Mouse (Mus musculus) kidney, embryonic 15.5 days (tissue): ENCODE data around the gene Mpp4. TPM values are rescaled to one million over a fixed set of nuclear protein-coding genes. Genes with fewer than 3 reads are reported as not detected.

ENCODE experiments used
- ATAC-seq: fragments of 200-750 bp; cut with Nextera tagmentation; replicated peaks from 2 replicates; pipeline ENCODE4 v1.8.0; 2017; ENCODE audit warnings: moderate TSS enrichment; ENCODE audit not compliant: low FRiP score
- H3K27ac ChIP-seq: fragments of 300-500 bp; sonication (generic); 2 replicates; pipeline ENCODE4 v1.5.1; 2015; ENCODE audit warnings: mild to moderate bottlenecking, inconsistent platforms
- H3K27me3 ChIP-seq: fragments of 300-500 bp; sonication (generic); 2 replicates; pipeline ENCODE4 v1.6.1; 2015; ENCODE audit warnings: inconsistent platforms
- H3K36me3 ChIP-seq: fragments of 300-500 bp; sonication (generic); 2 replicates; pipeline ENCODE4 v1.6.1; 2015; ENCODE audit warnings: inconsistent platforms
- H3K4me1 ChIP-seq: fragments of 300-500 bp; sonication (generic); 2 replicates; pipeline ENCODE4 v1.6.1; 2015; ENCODE audit warnings: inconsistent platforms
- H3K4me2 ChIP-seq: fragments of 300-500 bp; sonication (generic); 2 replicates; pipeline ENCODE4 v1.6.1; 2015; ENCODE audit warnings: moderate library complexity, mild to moderate bottlenecking, inconsistent platforms
- H3K4me3 ChIP-seq: fragments of 300-500 bp; sonication (generic); replicated peaks from 2 replicates; pipeline ENCODE4 v1.5.1; 2015; ENCODE audit warnings: mild to moderate bottlenecking, inconsistent platforms
- H3K9ac ChIP-seq: fragments of 300-500 bp; sonication (generic); 2 replicates; pipeline ENCODE4 v1.6.1; 2015; ENCODE audit warnings: mild to moderate bottlenecking, inconsistent platforms
- H3K9me3 ChIP-seq: fragments of 300-500 bp; sonication (generic); replicated peaks from 2 replicates; pipeline ENCODE4 v1.6.1; 2016; ENCODE audit warnings: inconsistent platforms
- WGBS: fragments of 180-500 bp; shearing (Covaris S2); methylation state at CpG from one replicate; pipeline ENCODE4 v1.1.7; 2015; ENCODE audit warnings: mixed read lengths; 5-methylcytosine and 5-hydroxymethylcytosine counted together
- polyA plus RNA-seq: library from polyadenylated mRNA; unstranded; fragments of >200 nt; fragmentation: Nextera tagmentation; extraction: Ambion mirVana; gene quantifications from 2 replicates; pipeline ENCODE4 v1.2.1, GENCODE M21; 2015

Mpp4 gene
- polyA plus RNA-seq, 1 experiment from 2014 or later: 0.35 TPM

DNA sequence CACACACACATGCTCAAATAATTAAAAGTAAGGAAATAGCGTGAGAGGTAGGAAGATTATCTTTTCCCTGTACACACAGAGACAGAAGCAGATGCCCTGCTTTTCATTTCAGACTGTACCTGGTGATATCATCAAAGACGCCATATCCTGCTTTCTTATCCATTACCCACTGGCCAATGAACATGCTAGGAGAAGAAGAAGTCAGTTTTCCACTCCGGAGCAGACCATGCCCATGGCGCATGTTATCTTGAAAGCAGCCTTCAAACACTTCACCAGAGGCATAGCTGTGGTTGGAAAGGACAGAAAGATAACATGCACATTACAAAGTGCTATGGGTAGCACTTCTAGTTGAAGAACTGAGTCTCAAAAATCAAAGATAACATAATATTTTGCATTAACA, 19.9 kb upstream of the Mpp4 start:
- whole genome bisulfite sequencing: 90% methylated on average over 4 of the region's 4 CpGs

DNA sequence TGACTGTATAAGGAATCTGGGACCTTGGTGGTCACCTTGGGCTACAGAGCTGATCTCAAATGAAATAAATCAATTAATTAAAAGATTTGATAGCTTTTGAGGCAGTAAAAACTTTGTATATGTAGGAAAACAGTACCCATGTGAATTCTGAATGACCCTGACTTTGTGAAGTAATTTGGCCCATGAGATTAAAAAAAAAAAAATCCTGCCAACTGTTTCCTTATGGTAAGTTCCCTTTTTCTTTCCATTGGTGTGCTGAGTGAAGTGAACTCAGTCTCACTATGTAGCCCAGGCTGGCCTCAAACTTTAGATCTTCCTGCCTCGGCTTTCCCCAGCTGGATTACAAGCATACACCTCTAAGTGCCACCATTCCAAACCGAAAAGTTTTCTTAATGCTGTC, 19.2 kb upstream of the Mpp4 start:
- no peaks in the 10 kb centered on the region for H3K4me1 ChIP-seq
- no peak overlapping the region for H3K4me2 ChIP-seq
- ATAC-seq: no peak
- WGBS: 93% methylated on average over 2 of the region's 2 CpGs
- no peak overlapping the region for H3K4me3 ChIP-seq
- no peak overlapping the region for H3K27ac ChIP-seq
- no peaks in the 10 kb centered on the region for H3K9me3 ChIP-seq
- no peak overlapping the region for H3K9ac ChIP-seq
- H3K36me3 ChIP-seq: peaks cover 60% of the 10 kb centered on the region
- no peaks in the 10 kb centered on the region for H3K27me3 ChIP-seq

More for the DNA sequence above, 19.9 kb upstream of the Mpp4 start:
- no peaks in the 10 kb centered on the region for H3K27me3 ChIP-seq
- H3K27ac ChIP-seq: no peak overlapping the region
- H3K4me3 ChIP-seq: no peak overlapping the region
- no peaks in the 10 kb centered on the region for H3K4me1 ChIP-seq
- ATAC-seq: no peak
- no peak overlapping the region for H3K9ac ChIP-seq
- no peak overlapping the region for H3K4me2 ChIP-seq
- peaks cover 54% of the 10 kb centered on the region for H3K36me3 ChIP-seq
- H3K9me3 ChIP-seq: no peaks in the 10 kb centered on the region

DNA sequence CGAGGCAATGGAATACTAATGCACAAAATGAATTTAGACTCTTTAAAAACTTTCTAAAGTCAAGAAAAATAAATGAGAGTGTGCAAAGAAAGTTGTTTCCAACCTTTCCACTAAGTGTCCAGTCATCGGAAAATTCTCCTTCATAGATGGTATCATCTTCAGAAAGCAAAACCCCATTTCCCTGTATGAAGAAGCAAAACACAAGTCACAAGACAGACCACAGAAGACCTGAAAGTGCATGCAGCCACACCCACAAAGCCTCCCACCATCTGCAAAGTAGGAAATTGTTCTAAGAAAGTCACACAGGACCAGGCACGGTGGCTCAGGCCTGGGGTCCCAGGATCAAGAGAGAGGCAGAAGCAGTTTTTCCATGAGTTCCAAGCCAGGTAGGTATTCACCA, 16.8 kb upstream of the Mpp4 start:
- Histone ChIP-seq H3K36me3 (peaks cover 64% of the 10 kb centered on the region), H3K4me1 (no peaks in the 10 kb centered on the region), H3K9me3 (no peaks in the 10 kb centered on the region), H3K27me3 (no peaks in the 10 kb centered on the region), H3K9ac (no peak overlapping the region), H3K4me3 (no peak overlapping the region), H3K4me2 (no peak overlapping the region), H3K27ac (no peak overlapping the region)
- ATAC-seq: no peak
- 91% methylated on average over 3 of the region's 3 CpGs for WGBS

DNA sequence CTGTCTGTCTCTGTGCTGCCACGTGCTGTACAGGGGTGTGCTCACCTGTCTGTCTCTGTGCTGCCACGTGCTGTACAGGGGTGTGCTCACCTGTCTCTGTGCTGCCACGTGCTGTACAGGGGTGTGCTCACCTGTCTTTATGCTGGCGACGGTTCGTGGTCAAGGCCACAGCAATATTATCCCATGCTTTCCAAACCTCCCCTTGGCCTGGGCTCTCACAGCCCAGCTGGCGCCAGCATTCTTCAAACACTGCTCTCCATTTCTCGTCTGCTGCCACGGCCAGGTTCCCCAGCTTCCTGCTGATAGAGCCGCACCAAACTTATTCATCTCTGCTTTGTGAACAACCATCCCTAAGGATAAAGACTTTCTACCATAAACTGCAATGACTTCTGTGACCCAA, 15.2 kb upstream of the Mpp4 start:
- no peak overlapping the region for H3K4me2 ChIP-seq
- ATAC-seq: no peak
- 95% methylated on average over 10 of the region's 10 CpGs for WGBS
- no peak overlapping the region for H3K27ac ChIP-seq
- H3K27me3 ChIP-seq: no peaks in the 10 kb centered on the region
- no peak overlapping the region for H3K9ac ChIP-seq
- H3K4me3 ChIP-seq: no peak overlapping the region
- H3K36me3 ChIP-seq: peaks cover 66% of the 10 kb centered on the region
- H3K9me3 ChIP-seq: no peaks in the 10 kb centered on the region
- H3K4me1 ChIP-seq: no peaks in the 10 kb centered on the region

DNA sequence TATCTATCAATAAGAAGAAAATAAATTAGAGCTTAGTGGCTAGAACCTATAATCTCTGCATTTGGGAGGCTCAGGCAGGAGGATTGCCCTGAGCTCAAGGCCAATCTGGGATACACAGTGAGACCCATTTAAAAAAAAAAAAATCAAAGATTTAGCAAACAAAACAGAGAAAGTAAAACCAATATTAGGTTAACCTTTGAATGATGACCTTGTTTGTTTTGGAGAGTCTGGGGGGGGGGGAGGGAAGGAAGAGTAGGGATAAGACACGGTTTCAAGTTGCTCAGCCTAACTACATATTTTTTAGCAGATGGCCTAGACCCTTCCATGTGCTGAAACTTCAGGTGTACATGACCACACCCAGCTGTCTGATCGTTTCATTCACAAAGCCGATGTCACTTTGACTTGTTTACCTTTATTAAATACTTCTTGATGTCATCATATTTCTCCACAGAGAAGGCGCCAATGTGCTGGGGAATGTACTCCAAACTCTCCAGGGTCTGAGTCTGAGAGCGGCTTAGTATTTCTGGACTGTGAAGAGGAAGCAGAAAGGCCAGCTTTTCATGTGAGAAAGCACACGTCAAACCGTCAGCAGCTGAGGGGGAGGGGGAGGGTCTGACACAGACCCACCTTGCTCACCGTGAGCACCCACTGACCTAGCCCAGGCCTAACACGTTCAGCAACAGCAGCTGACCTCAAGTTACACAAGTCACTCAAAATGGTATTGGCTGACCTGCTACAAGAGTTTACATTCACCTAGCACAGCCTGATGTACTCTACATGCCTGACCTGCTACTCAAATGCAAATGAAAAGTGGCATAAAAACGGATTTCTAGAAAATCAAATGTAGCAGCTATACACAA, 11.6 kb upstream of the Mpp4 start:
- WGBS: 67% methylated on average over 10 of the region's 10 CpGs
- no peak overlapping the region for H3K4me2 ChIP-seq
- no peaks in the 10 kb centered on the region for H3K4me1 ChIP-seq
- H3K9ac ChIP-seq: no peak overlapping the region
- peaks cover 51% of the 10 kb centered on the region for H3K36me3 ChIP-seq
- H3K27me3 ChIP-seq: no peaks in the 10 kb centered on the region
- H3K4me3 ChIP-seq: no peak overlapping the region
- H3K27ac ChIP-seq: no peak overlapping the region
- H3K9me3 ChIP-seq: no peaks in the 10 kb centered on the region
- no peak for ATAC-seq

DNA sequence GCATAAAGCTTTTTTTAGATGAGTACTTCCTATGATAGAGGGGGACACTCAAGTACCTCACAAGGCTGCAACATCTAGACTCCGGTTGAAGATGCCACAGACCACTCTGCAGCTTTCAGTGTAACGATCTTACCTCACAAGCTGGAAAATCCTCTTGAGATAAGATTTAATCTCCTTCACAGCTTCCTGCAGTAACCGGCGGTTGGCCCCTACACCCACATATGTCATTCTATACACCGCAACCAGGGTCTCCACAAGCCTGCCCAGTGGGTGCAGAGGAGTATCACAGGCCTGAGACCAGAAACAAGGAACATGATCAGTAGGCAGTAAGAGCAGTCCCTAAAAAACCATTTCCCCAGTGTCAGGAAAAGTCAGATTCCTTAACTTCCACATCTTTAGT, 9.8 kb upstream of the Mpp4 start:
- Histone ChIP-seq H3K27me3 (no peaks in the 10 kb centered on the region), H3K36me3 (peaks cover 39% of the 10 kb centered on the region), H3K9me3 (no peaks in the 10 kb centered on the region), H3K4me2 (no peak overlapping the region), H3K27ac (no peak overlapping the region), H3K9ac (no peak overlapping the region), H3K4me3 (no peak overlapping the region), H3K4me1 (peaks cover 6% of the 10 kb centered on the region)
- ATAC-seq: no peak
- 76% methylated on average over 5 of the region's 5 CpGs for WGBS

DNA sequence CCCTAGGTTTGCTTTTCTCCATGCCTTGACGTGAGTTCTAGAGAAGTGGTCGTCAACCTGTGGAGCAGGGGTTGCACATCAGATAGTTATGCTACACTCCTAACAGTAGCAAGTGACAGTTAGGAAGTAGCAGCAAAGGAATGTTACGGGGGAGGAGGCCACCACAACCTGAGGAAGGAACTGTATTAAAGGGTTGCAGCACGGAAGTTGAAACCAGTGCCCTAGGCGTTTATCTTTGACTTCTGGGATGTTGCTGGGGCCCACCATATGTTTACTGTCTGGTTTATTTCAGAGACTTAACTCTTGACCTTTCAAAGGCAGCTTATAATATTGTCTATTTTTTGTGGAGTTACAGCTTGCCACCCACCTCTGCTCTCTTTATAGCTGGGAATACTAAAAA, 8.7 kb upstream of the Mpp4 start:
- no peak overlapping the region for H3K9ac ChIP-seq
- peaks cover 39% of the 10 kb centered on the region for H3K36me3 ChIP-seq
- H3K9me3 ChIP-seq: no peaks in the 10 kb centered on the region
- H3K4me1 ChIP-seq: peaks cover 9% of the 10 kb centered on the region
- 40% methylated on average over 5 of the region's 5 CpGs for WGBS
- peak overlapping the region; percentile 63 for H3K27ac ChIP-seq
- no peak overlapping the region for H3K4me2 ChIP-seq
- H3K4me3 ChIP-seq: no peak overlapping the region
- no peaks in the 10 kb centered on the region for H3K27me3 ChIP-seq
- ATAC-seq: 0 out of 2 replicates have a peak, but pooled peaks have one; percentile 18

DNA sequence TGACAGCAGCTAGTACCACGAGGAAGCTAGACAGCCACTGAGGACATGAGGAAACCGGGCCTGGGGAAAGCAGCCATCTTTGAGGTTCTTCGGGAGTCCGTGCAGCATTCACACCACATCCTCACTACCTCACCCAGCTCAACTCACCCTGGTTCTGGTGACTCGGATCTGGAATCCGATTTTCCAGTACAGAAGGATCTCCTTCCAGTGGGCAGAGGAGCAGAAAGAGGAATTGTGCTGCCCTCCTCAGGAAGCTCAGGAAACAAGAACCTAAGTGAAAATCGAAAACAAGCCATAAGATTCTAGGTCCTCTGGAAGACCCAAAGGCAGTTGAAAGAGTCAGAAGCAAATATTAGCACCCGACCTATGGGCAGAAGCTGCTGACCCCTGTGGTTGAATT, 7.1 kb upstream of the Mpp4 start:
- Histone ChIP-seq H3K9me3 (no peaks in the 10 kb centered on the region), H3K27ac (0 out of 2 replicates have a peak overlapping the region, but pooled peaks have one; percentile 58), H3K27me3 (no peaks in the 10 kb centered on the region), H3K4me1 (peaks cover 10% of the 10 kb centered on the region), H3K9ac (no peak overlapping the region), H3K4me2 (no peak overlapping the region), H3K36me3 (peaks cover 43% of the 10 kb centered on the region), H3K4me3 (no peak overlapping the region)
- WGBS: 80% methylated on average over 8 of the region's 8 CpGs
- ATAC-seq: no peak

DNA sequence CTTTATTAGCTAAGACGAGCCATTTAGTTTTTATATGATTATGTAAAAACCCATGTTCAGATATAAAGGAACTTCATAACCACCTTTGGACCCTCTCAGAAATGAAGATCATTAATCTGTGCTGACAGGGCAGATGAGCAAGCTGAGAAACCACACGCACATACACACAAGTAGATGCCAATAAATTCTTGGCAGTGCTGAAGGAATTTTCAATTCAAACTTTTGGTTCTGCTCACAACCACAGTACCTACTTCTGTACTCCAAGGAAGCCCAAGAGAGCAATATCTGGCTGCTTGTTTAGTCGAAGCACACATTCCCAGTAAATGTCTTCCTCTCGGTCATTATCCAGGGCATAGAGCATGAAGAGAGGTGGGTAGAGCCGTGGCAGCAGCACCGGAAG, 6.4 kb upstream of the Mpp4 start:
- H3K9ac ChIP-seq: no peak overlapping the region
- peaks cover 10% of the 10 kb centered on the region for H3K4me1 ChIP-seq
- peak overlapping the region; percentile 58 for H3K27ac ChIP-seq
- H3K9me3 ChIP-seq: no peaks in the 10 kb centered on the region
- no peak overlapping the region for H3K4me3 ChIP-seq
- no peaks in the 10 kb centered on the region for H3K27me3 ChIP-seq
- ATAC-seq: no peak
- peaks cover 41% of the 10 kb centered on the region for H3K36me3 ChIP-seq
- H3K4me2 ChIP-seq: no peak overlapping the region
- 79% methylated on average over 6 of the region's 6 CpGs for WGBS

DNA sequence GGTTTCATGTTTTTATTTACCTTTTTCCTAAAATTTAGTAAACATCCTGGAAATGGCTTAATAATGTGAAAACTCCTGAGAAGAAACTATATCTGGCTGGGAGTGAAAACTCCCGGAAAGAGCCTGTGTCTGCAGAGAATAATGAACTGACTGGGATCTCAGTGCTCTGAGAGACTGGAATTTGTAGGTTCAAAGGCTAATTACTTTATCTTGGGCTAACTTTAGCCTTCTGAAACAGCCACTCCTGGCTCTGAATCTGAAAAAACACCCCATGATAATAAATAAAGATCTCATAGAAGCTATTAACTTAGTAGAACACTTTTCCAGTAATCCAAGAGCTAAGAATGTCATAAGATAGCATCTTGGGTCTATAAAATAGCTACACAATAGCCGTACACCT, 5.4 kb upstream of the Mpp4 start:
- Histone ChIP-seq H3K27me3 (no peaks in the 10 kb centered on the region), H3K4me1 (peaks cover 10% of the 10 kb centered on the region), H3K9ac (no peak overlapping the region), H3K4me3 (no peak overlapping the region), H3K36me3 (peaks cover 46% of the 10 kb centered on the region), H3K9me3 (no peaks in the 10 kb centered on the region), H3K27ac (peak overlapping the region; percentile 86), H3K4me2 (no peak overlapping the region)
- no peak for ATAC-seq
- 33% methylated on average over 2 of the region's 2 CpGs for WGBS

DNA sequence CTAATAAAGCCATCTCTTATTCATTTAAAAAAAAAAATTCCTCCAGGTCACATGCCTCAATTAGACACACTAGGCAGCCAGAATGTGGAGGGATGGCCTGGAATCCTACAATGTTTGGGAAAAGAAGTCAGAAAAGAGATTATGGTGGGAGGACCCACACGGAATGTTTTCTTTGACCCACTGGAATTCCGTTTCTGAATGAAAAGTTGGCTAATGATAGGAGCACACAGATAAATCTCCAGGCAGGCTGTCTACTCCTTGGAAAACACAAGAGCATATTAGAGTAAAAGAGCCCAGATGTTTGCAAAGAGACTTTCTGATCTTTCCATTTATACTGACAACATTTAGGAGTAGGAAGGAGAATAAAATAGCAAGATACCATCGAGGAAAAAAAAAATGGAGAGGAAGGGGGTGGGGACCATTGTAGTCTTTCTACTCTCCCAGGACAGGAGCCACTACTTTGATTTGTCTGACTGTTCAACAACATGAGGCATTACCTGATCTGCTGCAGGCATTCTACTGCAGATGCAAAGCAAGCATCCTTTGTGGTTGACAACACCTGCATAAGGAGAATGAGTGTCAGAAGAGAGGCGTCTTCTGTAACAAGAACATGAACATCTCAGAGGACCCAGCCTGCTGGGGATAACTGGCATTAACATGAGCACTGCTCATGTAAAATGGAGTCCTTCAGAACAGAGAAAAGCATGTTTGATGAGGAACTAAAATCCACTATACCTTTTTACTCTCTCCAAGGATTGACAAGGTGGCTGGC, 4.7 kb upstream of the Mpp4 start:
- Histone ChIP-seq H3K4me2 (no peak overlapping the region), H3K4me1 (peaks cover 10% of the 10 kb centered on the region), H3K9ac (no peak overlapping the region), H3K4me3 (no peak overlapping the region), H3K36me3 (peaks cover 46% of the 10 kb centered on the region), H3K27me3 (no peaks in the 10 kb centered on the region), H3K27ac (peak overlapping the region; percentile 86), H3K9me3 (no peaks in the 10 kb centered on the region)
- WGBS: 56% methylated on average over 4 of the region's 4 CpGs
- ATAC-seq: 0 out of 2 replicates have a peak, but pooled peaks have one; percentile 52

DNA sequence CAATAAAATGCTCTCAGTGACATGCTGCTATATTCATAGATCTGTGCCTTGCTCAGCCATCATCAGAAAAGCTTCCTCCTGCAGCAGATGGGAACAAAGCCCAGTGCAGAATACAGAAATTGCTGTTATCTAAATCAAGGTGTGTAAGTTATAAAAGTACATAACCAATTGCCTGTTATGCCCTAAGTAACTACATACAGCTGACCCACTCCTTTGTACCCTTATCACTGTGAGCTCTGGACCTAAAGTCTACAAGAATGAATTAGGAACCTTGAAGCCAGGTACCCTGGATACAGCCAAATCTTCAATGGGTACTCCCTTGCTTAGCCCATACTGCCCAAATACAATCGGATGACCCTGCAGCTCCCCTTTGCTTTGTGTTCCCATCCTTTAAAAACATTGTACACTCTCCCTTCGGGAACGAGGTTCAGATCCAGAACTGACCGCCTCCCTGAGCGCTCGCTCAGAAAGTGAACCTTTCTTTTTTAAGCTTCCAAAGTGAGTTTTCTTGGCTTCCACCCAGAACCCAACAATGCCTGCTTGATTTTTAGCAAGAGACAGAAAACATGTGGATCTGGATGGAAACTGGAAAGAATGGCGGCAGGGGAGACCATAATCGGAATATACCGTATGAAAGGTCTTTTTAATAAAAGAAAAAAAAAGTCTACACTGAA, 3.2 kb upstream of the Mpp4 start:
- H3K36me3 ChIP-seq: peaks cover 46% of the 10 kb centered on the region
- H3K4me1 ChIP-seq: peaks cover 10% of the 10 kb centered on the region
- ATAC-seq: no peak
- peak overlapping the region; percentile 77; the same call in 1 of the 2 replicates for H3K27ac ChIP-seq
- H3K27me3 ChIP-seq: no peaks in the 10 kb centered on the region
- no peak overlapping the region for H3K9ac ChIP-seq
- no peak overlapping the region for H3K4me3 ChIP-seq
- 86% methylated on average over 9 of the region's 9 CpGs for WGBS
- no peak overlapping the region for H3K4me2 ChIP-seq
- no peaks in the 10 kb centered on the region for H3K9me3 ChIP-seq
